Mouse (Mus musculus) kidney, adult 2 months (tissue): ENCODE results near the gene Lyve1.

Source experiments
- CTCF ChIP-seq: fragments of 200-500 bp; conservative IDR thresholded peaks from 2 replicates; pipeline ENCODE4 v1.5.1; 2011; ENCODE audit warnings: low read depth, mild to moderate bottlenecking, control low read depth, low read length, moderate library complexity, mixed read lengths; ENCODE audit not compliant: insufficient read depth, insufficient read length
- POLR2A ChIP-seq: fragments of 200-500 bp; IDR thresholded peaks from one replicate; pipeline ENCODE4 v1.6.1; 2011; ENCODE audit warnings: low read depth, low read length, control low read depth

DNA sequence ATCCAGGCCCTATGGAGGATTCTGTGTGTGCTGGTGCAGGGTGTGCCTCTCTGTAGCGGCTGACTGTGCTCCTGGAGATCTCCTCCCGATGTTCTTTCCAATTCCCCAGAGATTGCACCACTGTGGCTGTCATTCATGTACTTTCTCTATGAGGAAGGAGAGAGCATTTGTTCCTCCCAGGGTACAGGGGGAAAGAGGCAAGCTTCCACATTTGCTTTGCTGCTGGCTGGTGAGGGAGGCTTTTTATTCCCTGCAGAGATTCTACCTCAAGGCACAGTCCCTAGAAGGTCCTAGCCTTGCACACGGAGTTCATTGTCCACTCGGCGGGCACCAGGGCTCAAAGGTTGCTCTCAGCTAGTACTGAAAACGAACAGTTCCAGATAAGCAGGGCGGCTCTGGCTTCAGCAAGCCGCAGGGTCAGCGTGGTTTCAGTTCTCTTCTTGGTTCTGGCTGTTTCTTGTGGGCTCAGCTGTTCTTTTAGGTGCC, 28.5 kb upstream of the Lyve1 start:
- TF ChIP-seq CTCF (no peak), POLR2A (no peak)
